Mouse (Mus musculus) layer of hippocampus, adult 9-11 months (tissue): ENCODE measurements at regions not wholly inside any gene's neighbourhood (a gene's known extent, or its start where the extent isn't known, plus 50 kb on each side); places are given as distances from the start of the nearest gene placed in this dataset.

ENCODE experiments used
- DNase-seq: peaks from one replicate; pipeline ENCODE4 v3.0.0; 2022

DNA sequence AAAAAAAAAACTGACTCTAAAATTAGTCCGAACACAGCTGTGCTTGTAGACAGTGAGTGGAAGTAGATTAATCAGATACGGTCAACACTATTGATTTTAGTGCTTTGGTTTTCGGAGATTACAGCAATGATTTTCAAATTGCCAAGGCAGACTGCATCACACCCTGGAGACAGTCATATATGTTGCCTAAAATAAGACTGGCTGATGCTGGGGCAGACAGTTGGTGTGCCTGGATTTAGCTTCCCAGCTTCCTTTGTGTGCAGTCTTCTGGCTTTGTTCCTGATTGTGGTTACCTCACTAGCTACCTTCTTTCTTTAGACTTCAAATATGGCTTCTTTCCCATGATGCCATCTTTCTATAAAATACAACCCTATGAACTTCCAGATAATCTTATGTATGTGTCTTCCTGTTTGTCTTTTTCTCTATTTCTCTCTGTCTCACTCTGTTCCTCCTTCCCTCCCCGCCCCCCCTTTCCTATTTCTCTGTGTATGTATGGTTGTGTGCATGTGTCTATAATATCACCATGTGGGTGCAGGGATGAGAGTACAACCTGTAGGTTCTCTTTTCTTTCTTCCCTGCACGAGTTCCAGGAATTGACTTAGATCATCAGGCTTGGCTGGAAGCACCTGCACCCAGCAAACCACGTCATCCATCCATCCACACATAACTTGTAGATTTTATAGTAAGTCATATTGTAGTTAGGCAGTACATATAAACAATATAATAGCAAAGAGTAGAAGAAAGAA lies 199.7 kb upstream of the Gm9008 start:
- peak; percentile 29 for DNase-seq

DNA sequence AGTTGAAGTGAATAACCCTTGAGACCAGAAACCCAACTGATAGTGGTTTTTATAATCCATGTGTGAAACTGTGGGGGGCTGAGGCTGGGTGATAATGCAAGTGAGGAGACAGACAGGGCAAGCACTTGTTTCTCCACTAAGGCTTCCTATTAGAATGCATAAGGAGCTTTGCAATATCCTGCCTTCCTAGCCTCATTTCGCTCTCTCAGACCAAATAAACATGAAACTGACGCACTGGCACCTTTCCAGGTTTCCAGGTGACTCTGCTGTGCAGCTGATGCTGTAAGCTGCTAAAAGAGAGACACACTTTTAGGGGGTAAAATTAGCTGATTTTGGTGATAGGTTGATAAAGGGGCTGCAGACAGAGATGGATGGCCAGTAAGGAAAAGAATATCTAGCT lies 191.2 kb upstream of the Gm9008 start:
- no peak for DNase-seq

DNA sequence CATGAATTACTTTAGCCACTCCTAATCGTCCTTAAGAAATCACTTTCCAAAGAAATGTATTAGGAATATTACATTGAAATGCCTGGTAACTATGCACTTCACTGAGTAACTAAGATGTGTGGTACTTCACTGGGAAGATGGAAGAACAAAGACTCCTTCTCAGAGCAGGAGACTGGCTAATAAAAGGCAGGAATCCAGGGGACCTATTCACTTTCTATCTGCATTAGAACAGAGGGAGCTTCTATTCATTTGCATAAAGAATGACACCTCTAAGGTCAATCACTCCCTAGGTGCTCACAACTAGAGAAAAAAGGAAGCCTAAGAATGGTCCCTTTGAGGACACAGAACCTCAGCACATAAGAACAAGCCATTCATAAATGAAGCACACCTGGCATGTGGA lies 142.0 kb upstream of the Gm9008 start:
- DNase-seq = no peak

DNA sequence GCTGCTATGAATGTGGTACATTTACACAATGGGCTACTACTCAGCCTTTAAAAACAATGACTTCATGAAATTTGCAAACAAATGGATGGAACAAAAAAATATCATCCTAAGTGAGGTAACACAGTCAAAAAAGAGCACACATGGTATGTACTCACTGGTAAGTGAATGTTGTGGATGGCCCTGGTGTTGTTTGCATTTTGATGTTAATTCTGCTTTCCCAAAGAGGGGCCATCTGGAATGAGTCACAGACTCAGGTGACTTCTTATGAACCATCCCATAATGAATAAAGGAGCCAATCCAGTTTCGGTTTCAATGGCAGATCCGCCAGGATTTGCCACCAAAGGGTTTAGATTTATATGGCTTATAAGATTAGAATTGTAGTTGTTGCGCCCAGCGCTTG lies 130.8 kb upstream of the Gm9008 start:
- no peak for DNase-seq

DNA sequence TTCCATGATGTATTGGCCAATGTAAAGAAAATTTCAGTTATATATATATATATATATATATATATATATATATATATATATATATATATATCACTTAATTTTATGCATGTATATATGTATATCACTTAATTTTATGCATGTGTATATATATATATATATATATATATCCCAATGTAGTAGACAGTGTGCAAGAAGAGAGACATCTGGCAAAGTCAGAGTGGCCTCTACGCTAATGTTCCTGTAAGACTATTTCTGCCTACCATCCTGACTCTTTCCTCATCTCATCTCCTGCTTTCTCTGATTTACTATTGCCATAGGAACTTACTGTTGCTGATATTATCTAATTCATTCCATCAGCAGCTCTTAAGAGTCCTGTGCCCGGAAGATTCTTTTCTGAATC lies 123.9 kb upstream of the Gm9008 start:
- DNase-seq = no peak

DNA sequence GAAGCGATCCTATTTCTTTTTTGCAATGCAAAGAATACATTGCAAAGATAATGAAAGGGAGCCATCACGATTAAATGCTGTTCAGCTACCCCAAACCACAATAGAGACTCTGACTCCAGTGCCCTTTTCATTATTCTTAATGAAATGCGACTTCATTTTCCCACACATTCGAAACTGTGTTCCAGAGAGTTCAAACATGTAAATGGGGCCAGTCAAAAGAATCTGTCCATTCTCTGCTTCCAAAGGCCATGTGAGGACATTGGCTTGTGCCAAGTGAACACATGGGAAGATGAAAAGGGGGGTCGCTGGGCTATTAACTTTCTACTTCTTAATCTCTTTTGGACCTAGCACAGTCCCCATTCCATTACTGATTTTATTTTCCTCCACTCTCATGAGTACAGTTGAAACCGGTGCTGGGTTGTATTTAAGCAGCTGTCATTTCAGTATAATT lies 123.2 kb upstream of the Gm9008 start:
- DNase-seq = no peak
